Mouse (Mus musculus): ENCODE results near the gene Grik4. TPM values are rescaled to one million over a fixed set of nuclear protein-coding genes. Genes with fewer than 3 reads are reported as not detected.

Gene Grik4
- total and polyA plus RNA-seq, 2 experiments from 2014 or later: 7.7 to 11.9 TPM

- TF ChIP-seq CTCF (IDR thresholded peaks at IDR 0.05; ENCODE audit: low read depth): no peak
- Histone ChIP-seq H3K9me3 (ENCODE audit: low read length) (no peaks in the 10 kb centered on the region), H3K36me3 (ENCODE audit: insufficient read depth) (peaks cover 12% of the 10 kb centered on the region), H3K9ac (no peak overlapping the region), H3K4me2 (ENCODE audit: low read depth) (no peak overlapping the region), H3K4me1 (ENCODE audit: insufficient read depth) (no peaks in the 10 kb centered on the region), H3K4me3 (ENCODE audit: low read depth, low read length) (no peak overlapping the region), H3K27me3 (ENCODE audit: insufficient read depth, low read length) (no peaks in the 10 kb centered on the region), H3K27ac (ENCODE audit: low read depth, low read length) (no peak overlapping the region)
- ATAC-seq: no peak
- DNase-seq: no peak
- 85% methylated on average over 6 of the region's 6 CpGs for WGBS
These were observed 18.2 kb upstream of the Grik4 start for GRCm38 (mm10) chr9:42962506-42962905.

DNA sequence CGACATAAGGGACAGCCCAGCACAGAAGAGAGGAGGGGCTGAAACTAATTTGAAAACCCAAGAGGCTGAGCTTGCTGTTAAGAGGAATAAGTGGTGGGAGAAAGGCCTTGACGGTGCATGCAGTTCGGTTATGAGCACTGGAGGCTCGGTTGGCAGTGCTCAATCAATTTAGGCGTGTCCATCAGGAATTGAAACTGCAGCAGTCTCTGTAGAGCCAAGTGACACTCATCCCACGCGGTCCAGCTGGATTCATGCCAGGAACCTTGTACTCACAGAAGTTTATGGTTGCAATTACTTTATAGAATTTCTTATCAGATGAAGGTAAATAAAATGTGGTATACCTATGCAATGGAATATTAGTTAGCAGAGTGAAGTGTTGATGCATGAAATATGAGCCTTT, 14.1 kb upstream of the Grik4 start:
- Histone ChIP-seq H3K9ac (no peak overlapping the region), H3K27me3 (ENCODE audit: insufficient read depth, low read length) (no peaks in the 10 kb centered on the region), H3K36me3 (ENCODE audit: insufficient read depth) (no peaks in the 10 kb centered on the region; the same call in 1 of the 2 replicates), H3K27ac (ENCODE audit: low read depth, low read length) (no peak overlapping the region), H3K9me3 (ENCODE audit: low read length) (no peaks in the 10 kb centered on the region), H3K4me2 (ENCODE audit: low read depth) (no peak overlapping the region), H3K4me1 (ENCODE audit: insufficient read depth) (0 out of 2 replicates have a peak, but pooled peaks cover 6% of the 10 kb centered on the region), H3K4me3 (ENCODE audit: low read depth, low read length) (no peak overlapping the region)
- WGBS: 67% methylated on average over 7 of the region's 7 CpGs
- no peak for TF ChIP-seq CTCF (IDR thresholded peaks at IDR 0.05; ENCODE audit: low read depth)
- no peak for ATAC-seq
- no peak for DNase-seq

GRCm38 (mm10) chr9:42948381-42948780, 4.1 kb upstream of the Grik4 start:
- Histone ChIP-seq H3K4me3 (ENCODE audit: low read depth, low read length) (no peak overlapping the region), H3K4me1 (ENCODE audit: insufficient read depth) (no peaks in the 10 kb centered on the region), H3K4me2 (ENCODE audit: low read depth) (no peak overlapping the region), H3K27me3 (ENCODE audit: insufficient read depth, low read length) (no peaks in the 10 kb centered on the region), H3K9me3 (ENCODE audit: low read length) (no peaks in the 10 kb centered on the region), H3K36me3 (ENCODE audit: insufficient read depth) (no peaks in the 10 kb centered on the region), H3K27ac (ENCODE audit: low read depth, low read length) (no peak overlapping the region), H3K9ac (no peak overlapping the region)
- 50% methylated on average over 1 of the region's 1 CpGs for WGBS
- no peak for TF ChIP-seq CTCF (IDR thresholded peaks at IDR 0.05; ENCODE audit: low read depth)
- no peak for DNase-seq
- no peak for ATAC-seq

- Histone ChIP-seq H3K27ac (ENCODE audit: low read depth, low read length) (no peak overlapping the region), H3K9me3 (ENCODE audit: low read length) (no peaks in the 10 kb centered on the region), H3K9ac (no peak overlapping the region), H3K36me3 (ENCODE audit: insufficient read depth) (no peaks in the 10 kb centered on the region), H3K4me3 (ENCODE audit: low read depth, low read length) (no peak overlapping the region), H3K27me3 (ENCODE audit: insufficient read depth, low read length) (no peaks in the 10 kb centered on the region), H3K4me1 (ENCODE audit: insufficient read depth) (no peaks in the 10 kb centered on the region), H3K4me2 (ENCODE audit: low read depth) (peak overlapping the region; percentile 99; the same call in 1 of the 2 replicates)
- DNase-seq: no peak
- no peak for ATAC-seq
- TF ChIP-seq CTCF (IDR thresholded peaks at IDR 0.05; ENCODE audit: low read depth): no peak
- WGBS: 80% methylated on average over 7 of the region's 7 CpGs
These were observed 881 bp upstream of the Grik4 start for GRCm38 (mm10) chr9:42945174-42945573.

DNA sequence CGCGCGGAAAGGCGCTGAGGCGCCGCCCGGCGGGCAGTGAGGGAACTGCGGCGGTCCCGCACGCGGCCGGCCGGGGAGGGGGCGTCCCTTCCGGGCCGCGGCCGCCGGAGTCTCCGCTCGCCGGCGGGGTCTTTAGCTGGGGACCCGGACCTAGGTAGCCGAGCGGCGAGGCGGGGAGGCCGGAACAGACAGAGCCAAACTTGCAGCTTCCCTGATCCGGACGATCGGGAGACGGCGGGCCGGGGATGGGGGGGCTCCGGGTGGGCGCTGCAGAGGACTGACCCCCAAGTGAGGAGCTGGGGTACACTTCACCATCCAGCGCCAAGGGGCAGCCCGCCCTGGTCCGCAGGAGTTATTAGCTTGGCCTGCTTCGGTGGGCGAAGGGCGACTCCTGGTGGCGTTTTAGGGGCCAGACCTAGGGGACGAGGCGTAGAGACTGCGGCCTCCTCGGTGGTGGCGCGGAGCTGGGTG, 278 bp upstream of the Grik4 start:
- Histone ChIP-seq H3K4me2 (ENCODE audit: low read depth) (peak overlapping the region; percentile 99), H3K27me3 (ENCODE audit: insufficient read depth, low read length) (no peaks in the 10 kb centered on the region), H3K9me3 (ENCODE audit: low read length) (no peaks in the 10 kb centered on the region), H3K4me1 (ENCODE audit: insufficient read depth) (no peaks in the 10 kb centered on the region), H3K36me3 (ENCODE audit: insufficient read depth) (no peaks in the 10 kb centered on the region), H3K4me3 (ENCODE audit: low read depth, low read length) (peak overlapping the region; percentile 74), H3K9ac (peak overlapping the region; percentile 80), H3K27ac (ENCODE audit: low read depth, low read length) (no peak overlapping the region)
- DNase-seq: peak; percentile 90
- WGBS: 1% methylated on average over 51 of the region's 52 CpGs
- TF ChIP-seq CTCF (IDR thresholded peaks at IDR 0.05; ENCODE audit: low read depth): peak; percentile 96
- ATAC-seq: peak; percentile 89

DNA sequence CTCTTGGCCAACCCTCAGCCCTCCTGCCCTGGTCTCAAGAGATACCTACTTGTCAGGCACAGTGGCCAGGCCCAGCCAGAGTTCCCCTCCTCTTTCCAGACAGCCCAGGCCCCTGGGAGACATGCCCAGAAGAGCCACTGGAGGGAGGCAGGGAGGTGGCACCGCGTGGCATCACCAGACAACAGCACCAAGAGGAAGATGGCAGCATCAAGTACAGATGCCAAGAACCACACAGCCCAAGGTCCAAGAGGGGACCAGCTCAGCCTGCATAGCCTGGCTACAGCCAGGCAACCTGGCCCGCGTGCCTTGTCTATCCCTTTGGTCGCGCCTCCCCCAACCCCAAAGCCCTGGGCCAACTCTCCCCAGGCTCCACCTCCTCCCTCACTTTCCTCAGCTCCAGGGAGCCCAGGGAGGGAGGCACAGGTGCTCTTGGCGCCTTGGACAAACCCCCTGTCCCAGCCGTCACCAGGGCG, 1.2 kb downstream of the Grik4 start:
- H3K4me1 ChIP-seq (ENCODE audit: insufficient read depth): no peaks in the 10 kb centered on the region
- TF ChIP-seq CTCF (IDR thresholded peaks at IDR 0.05; ENCODE audit: low read depth): peak; percentile 62
- H3K27me3 ChIP-seq (ENCODE audit: insufficient read depth, low read length): no peaks in the 10 kb centered on the region; the same call in 1 of the 2 replicates
- peak overlapping the region; percentile 80 for H3K9ac ChIP-seq
- H3K4me3 ChIP-seq (ENCODE audit: low read depth, low read length): peak overlapping the region; percentile 74
- peak overlapping the region; percentile 99 for H3K4me2 ChIP-seq (ENCODE audit: low read depth)
- H3K36me3 ChIP-seq (ENCODE audit: insufficient read depth): no peaks in the 10 kb centered on the region
- WGBS: 5% methylated on average over 9 of the region's 9 CpGs
- no peaks in the 10 kb centered on the region for H3K9me3 ChIP-seq (ENCODE audit: low read length)
- DNase-seq (peak; percentile 71), ATAC-seq (peak; percentile 53)
- no peak overlapping the region for H3K27ac ChIP-seq (ENCODE audit: low read depth, low read length)

DNA sequence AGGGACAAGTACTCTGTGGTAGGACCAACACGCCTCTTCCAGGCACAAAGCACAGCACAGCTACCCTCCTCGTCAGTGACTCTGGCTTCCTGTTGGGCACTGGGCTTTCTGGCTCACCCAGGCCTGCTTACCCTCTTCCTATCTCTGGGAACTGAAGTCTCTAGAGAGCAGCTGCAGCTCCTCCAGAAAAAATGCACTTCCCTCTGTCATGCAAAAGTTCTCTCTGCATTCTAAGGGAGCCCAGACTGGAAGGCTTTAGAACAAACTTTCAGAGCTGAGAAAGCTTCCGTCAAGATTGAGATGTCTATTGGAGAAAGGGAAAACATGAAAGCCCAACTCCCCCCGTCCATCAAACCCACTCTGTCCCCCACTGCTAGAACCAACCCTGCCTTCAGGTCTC, 2.1 kb downstream of the Grik4 start:
- Histone ChIP-seq H3K4me2 (ENCODE audit: low read depth) (peak overlapping the region; percentile 99), H3K4me1 (ENCODE audit: insufficient read depth) (no peaks in the 10 kb centered on the region), H3K27ac (ENCODE audit: low read depth, low read length) (no peak overlapping the region), H3K4me3 (ENCODE audit: low read depth, low read length) (no peak overlapping the region), H3K9me3 (ENCODE audit: low read length) (no peaks in the 10 kb centered on the region), H3K27me3 (ENCODE audit: insufficient read depth, low read length) (no peaks in the 10 kb centered on the region; the same call in 1 of the 2 replicates), H3K36me3 (ENCODE audit: insufficient read depth) (no peaks in the 10 kb centered on the region), H3K9ac (no peak overlapping the region)
- ATAC-seq: no peak
- TF ChIP-seq CTCF (IDR thresholded peaks at IDR 0.05; ENCODE audit: low read depth): no peak
- 60% methylated on average over 4 of the region's 4 CpGs for WGBS
- DNase-seq: no peak

All from forebrain, postnatal 0 days (tissue).